Mouse (Mus musculus) frontal cortex, postnatal 36 days (tissue): ENCODE results near the gene Lrch3.
"Not testable (repeated sequence)": the region's sequence is repeated elsewhere in the genome, so short reads cannot be mapped to it uniquely, and the experiment has no call there.

Source experiments
- DNase-seq, 2 experiments: peaks; one replicate each; pipeline ENCODE4 v3.0.0; 2022; ENCODE audit warnings: low spot score in 2 of 2

Lrch3 gene

DNA sequence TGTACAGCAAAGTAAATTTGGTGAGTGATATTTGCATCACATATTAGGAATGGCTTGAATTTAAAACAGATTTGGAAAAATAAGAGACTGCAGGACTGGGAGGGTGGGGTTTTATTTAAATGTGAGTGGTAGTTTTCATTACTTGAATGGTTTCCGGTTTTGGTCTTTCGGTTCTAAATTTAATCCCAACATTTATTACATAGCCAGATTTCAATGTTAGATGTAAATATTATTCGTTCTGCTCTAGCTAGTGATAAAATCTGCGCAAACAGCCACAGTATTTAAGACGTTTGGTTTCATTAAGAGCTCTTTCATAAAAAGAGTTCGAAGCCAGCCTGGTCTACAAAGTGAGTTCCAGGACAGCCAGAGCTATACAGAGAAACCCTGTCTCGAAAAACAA, 688 bp upstream of the Lrch3 start:
- DNase-seq = no peak

- DNase-seq = no peak
These were observed 1.6 kb downstream of the Lrch3 start for GRCm38 (mm10) chr16:32915292-32916068.

DNA sequence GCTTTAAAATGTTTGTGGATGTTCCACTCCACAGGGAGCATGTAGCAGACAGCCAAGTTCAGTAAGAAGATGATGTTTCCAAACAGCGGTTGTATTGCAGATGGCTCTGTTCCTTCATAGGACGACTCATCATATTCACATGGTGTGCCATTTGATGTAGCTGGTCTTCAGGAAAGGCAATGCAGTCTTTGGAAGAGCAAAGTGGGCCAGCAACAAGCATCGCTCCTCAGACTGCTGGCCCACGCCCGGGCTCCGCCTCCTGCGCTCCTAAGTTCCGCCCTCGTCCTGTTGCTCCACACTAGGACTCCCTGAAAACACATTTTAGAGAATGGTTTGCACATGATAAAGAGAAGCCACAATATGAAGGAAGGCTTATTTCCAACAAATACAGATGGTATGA, 12.7 kb downstream of the Lrch3 start:
- not testable (repeated sequence) for DNase-seq

- no peak for DNase-seq
These were observed 13.1 kb downstream of the Lrch3 start for GRCm38 (mm10) chr16:32927044-32927443.

DNA sequence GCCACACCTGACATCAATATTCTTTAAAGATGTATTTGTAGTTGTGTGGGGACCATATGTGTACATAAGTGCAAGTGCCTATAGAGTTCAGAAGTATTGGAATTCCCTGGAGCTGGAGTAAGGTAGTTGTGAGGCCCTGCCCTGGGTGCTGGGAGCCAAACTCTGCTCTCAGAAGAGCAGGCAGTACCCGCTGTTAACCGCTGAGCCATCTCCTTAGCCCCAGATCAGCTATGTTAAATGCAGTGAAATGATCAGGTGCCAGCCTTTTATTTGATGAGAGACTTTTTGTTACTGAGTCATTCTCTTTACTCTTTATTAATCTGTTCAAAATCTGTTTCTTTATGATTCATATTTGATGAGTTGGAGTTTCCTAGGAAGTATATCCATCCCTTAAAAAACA, 16.0 kb downstream of the Lrch3 start:
- DNase-seq = no peak

GRCm38 (mm10) chr16:32934470-32934869, 20.6 kb downstream of the Lrch3 start:
- peak in 1 of 2 experiments; percentile 51 for DNase-seq

DNA sequence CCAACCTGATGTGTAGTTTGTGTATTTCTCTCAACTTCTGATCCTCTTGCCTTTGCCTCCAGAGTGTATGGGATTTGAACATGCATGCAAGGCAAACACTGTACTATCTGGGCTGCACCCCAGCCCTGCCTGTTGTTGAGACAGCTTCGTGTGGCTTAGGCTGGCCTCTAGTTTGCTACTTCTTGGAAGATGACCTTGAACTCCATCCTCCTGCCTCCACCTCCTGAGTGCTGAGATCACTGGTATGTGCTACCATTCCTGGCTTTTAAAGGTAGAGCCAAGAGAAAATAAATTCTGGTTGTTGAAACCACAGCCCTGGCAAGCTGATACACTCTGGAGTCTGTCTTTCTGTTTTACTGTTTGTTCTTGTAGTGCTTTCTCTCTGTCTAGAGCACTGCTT, 21.2 kb downstream of the Lrch3 start:
- DNase-seq = no peak

DNA sequence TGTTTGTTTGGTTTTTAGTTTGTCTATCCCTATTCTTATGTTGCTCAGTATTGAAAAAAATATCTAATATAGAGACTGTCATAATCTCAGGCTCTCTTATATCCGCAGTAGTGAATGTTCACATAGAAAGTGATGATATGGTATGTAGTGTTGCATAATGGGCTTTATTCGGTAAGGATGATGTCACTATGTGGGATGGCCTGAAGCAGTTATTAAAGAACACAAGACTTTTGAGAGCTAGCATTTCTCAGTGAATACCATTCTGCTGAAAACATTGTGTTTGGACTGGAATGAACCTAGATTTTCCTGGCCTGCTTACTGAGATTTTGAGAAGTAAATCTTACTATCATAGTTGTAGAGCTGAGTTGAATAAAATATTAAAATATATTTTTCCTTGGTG, 23.5 kb downstream of the Lrch3 start:
- no peak for DNase-seq

- peak; percentile 50 to 83 for DNase-seq
These were observed 25.4 kb downstream of the Lrch3 start for GRCm38 (mm10) chr16:32939301-32939700.

- not testable (repeated sequence) for DNase-seq
These were observed 25.8 kb downstream of the Lrch3 start for GRCm38 (mm10) chr16:32939716-32940115.

DNA sequence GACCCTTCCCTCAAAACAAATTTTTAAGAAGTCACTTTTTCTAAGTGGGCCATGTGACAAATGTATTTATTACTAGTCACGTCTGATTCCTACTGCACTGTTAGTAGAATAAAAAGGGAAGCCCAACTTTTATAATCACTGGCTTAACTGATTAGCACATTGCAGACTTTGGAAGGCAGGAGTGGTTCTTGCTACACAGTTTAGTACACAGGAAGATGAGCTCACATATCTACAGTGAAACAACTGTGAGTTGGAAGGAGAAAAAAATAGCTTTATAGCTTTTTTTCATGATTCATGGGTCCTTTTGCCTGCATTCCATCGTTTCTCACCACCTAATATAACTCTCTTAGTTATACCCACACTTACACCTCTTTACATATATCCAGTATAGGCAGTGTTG, 27.3 kb downstream of the Lrch3 start:
- DNase-seq = not testable (repeated sequence)

GRCm38 (mm10) chr16:32942694-32943093, 28.8 kb downstream of the Lrch3 start:
- DNase-seq = no peak

- no peak for DNase-seq
These were observed 31.5 kb downstream of the Lrch3 start for GRCm38 (mm10) chr16:32945379-32945778.

DNA sequence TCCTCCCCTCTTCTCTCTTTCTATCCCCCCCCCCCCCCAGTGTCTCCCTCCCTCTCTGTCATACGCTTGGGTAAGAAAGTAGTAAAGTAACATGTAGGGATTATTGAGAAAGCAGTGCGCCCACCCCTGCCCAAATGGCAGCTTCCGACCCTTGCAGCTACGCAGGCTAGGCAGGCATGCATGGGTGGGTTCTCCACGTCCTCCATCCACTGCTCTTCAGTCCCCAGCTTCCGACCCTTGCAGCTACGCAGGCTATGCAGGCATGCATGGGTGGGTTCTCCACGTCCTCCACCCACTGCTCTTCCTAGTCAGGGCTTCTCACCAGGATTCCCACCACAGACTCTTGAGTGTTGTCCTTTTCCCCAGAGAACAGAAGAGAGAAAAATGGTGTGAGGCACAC, 34.1 kb downstream of the Lrch3 start:
- DNase-seq = no peak

- DNase-seq = no peak
These were observed 34.8 kb downstream of the Lrch3 start for GRCm38 (mm10) chr16:32948656-32949055.

DNA sequence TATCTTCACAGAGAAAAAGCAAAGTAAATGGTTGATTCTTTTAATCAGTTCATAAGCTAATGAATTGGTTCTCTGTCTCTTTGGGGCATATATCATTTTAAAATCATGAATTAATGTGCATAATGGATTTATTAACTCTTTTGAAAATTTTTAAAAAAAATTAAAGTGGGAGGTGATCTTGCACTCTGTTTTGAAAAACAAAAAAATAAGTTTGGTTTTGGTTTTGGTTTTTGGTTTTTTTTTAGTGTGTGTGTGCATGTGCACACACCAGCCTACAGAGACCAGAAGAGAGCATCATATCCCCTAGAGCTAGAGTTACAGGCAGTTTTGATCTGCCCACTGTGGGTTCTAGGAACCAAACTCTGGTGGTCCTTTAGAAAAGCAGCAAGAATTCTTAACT, 35.4 kb downstream of the Lrch3 start:
- DNase-seq = no peak

DNA sequence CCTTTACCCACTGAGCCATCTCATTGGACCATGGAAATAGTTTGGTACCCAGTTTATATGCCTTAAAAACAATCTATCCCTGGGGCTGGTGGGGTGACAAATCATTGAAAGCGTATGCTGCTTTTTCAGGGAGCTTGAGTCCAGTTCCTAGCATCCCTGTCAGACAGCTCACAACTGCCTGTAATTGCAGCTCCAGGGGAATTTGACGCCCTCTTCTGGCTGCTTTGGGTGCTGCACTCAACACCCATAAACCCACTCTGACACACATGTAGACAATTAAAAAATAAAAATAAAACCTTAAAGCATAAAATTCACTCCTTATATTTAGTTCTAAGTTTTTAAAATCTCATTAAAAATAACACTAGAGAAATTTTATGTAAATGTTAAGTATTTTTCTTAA, 37.2 kb downstream of the Lrch3 start:
- no peak for DNase-seq

DNA sequence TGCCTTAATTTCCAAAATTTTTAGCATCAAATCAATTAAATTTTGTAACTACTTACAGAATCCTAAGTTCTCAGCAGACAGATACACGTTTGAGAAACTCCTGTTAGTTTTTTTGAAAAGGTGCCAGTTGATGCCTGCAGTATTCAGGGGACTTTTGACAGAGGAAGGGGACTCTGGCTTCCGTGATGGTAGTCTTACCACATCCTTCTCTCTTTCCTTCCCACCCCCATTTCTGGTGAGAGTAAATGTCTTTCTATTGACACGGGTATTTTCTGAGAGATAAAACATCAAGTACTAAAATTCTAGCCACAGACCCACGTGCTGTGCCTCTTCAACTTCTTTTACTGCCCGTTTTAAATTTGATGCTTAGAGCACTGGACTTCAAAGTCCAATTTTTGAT, 39.9 kb downstream of the Lrch3 start:
- no peak for DNase-seq

DNA sequence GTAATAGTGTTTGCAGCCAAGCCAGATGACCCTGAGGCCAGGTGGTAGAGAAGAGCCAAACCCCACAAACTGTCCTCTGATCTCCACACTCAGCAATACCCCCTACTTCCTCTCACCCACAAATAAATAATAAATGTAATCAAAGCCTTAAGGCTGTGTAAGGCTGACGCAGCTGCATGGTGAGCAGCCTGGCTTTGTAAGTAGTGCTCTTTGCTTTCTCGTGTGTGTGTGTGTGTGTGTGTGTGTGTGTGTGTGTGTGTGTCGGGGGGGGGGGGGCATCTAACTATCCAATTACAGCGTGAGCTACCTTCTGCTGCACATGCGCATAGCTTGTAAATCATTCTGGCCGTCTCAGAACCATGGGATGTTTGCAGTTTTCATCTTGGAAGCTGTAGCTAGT, 40.4 kb downstream of the Lrch3 start:
- no peak for DNase-seq

DNA sequence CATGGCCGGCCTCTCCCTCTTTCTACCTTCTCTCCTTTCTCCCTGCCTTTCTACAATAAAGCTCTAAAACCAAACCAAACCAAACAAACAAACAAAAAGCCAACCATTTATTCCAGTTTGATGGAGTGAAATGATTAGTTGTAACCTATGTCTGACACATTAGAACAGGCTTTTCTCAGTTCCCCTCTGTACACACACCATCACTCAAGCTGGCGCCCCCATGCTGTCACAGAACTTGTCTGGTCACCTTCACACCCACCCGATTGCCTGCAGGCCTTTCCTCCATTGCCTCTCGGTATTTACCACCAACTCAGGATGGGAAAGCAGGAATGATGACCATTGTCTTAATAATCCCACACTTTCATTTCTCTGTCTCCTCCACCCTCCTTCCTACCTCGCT, 43.0 kb downstream of the Lrch3 start:
- DNase-seq = no peak

GRCm38 (mm10) chr16:32972535-32972934, 58.6 kb downstream of the Lrch3 start:
- DNase-seq = no peak

DNA sequence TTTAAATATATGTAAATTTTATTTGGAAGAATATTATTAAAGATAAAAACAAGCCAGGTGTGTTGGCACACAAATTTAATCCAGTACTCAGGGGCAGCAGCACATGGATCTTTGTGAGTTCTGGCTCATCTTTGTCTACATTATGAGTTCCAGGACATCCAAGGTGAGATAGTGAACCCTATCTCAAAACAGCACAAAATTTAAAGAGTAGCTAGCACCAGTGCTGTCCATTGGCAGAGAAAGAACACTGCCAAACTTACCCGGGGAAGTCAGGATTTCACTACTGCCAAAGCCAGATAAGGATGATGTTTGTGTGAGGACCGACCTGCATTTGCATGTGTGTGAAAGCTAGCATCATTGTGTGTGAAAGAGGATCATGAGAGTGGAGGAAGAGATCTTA, 59.1 kb downstream of the Lrch3 start:
- no peak for DNase-seq

DNA sequence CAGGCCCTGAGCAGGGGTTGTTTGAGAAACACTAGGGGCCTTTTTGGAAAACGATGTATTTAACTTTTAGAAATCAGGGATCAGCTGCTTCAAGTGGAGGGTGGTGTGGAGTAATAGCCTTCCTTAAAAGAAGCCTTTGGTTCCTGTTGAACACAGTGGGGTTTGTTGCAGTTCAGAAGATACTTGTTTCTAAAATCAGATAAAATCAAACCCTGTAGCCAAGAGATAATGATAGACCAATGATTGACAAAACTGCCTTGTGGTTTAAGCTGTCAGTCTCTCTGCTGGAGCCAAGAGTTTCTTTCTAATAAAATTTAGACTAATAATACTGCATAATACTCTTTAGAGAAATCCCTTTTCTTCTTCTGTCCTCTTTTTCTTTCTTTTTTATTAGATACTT, 66.3 kb downstream of the Lrch3 start:
- peak in 1 of 2 experiments; percentile 6 for DNase-seq

- DNase-seq = no peak
These were observed 67.5 kb downstream of the Lrch3 start for GRCm38 (mm10) chr16:32981405-32981804.
